Mouse (Mus musculus): Measurements from ENCODE around the gene Hyou1.

DNA sequence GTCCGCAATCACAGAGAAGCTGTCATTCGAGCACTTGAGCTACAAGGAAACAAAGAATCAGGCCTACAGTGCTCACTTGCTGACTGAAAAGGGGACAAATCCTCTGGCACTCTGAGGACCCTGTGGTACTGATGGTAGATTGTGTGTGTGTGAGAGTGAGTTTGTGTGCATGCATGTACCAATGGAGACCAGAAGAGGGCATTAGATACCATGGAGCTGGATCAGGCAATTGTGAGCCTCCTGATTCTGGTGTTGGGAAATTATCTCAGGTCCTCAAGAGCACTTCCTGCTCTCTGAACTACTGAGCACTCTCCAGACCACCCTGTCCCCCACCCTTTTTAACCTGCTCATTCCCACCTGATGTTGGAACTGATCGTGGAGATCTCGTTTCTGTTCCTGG is 30.7 kb upstream of the Hyou1 start:
- TF ChIP-seq EP300 (optimal IDR thresholded peaks at IDR 0.05), result no peak
- TF ChIP-seq CTCF (IDR thresholded peaks at IDR 0.05; ENCODE audit: low read depth), result peak; percentile 40; the same call in 1 of the 2 replicates

Measured in stomach, postnatal 0 days (tissue).